Mouse (Mus musculus): ENCODE data around the gene Atxn1l. TPM values are rescaled to one million over a fixed set of nuclear protein-coding genes. Genes with fewer than 3 reads are reported as not detected.

Atxn1l gene
- polyA plus RNA-seq (2016; fragmentation: Nextera tagmentation; extraction: Ambion mirVana): 7.4 and 9.6 TPM in 2 replicates

- H3K4me2 ChIP-seq: peak within 1 kb of the TSS; percentile 93
- peaks cover 24% of the 10 kb centered on the region for H3K36me3 ChIP-seq (replicated peaks)
- under 1% methylated on average over 51 of the region's 59 CpGs for WGBS
- peak within 1 kb of the TSS; percentile 98 for H3K4me3 ChIP-seq (replicated peaks)
- peak; percentile 89 for ATAC-seq (ENCODE audit: low FRiP score)
- no peaks in the 10 kb centered on the region for H3K27me3 ChIP-seq
- peaks cover 14% of the 10 kb centered on the region for H3K4me1 ChIP-seq
- peak within 1 kb of the TSS; percentile 99 for H3K9ac ChIP-seq
- no peaks in the 10 kb centered on the region for H3K9me3 ChIP-seq
- peak within 1 kb of the TSS; percentile 59; the same call in 1 of the 2 replicates for H3K27ac ChIP-seq
Measured at GRCm38 (mm10) chr8:109737237-109738048, at the start of gene Atxn1l. Gene Atxn1l (minus strand): TSS chr8:109737739.

- no peak for ATAC-seq (ENCODE audit: low FRiP score)
- H3K9ac ChIP-seq: no peak overlapping the region
- peak overlapping the region; percentile 5; the same call in 1 of the 2 replicates for H3K4me2 ChIP-seq
- H3K27ac ChIP-seq: no peak overlapping the region
- H3K4me1 ChIP-seq: peaks cover 13% of the 10 kb centered on the region
- H3K9me3 ChIP-seq: no peaks in the 10 kb centered on the region
- WGBS: 82% methylated on average over 4 of the region's 4 CpGs
- H3K27me3 ChIP-seq: 0 out of 2 replicates have a peak, but pooled peaks cover 3% of the 10 kb centered on the region
- H3K36me3 ChIP-seq (replicated peaks): no peaks in the 10 kb centered on the region
- no peak overlapping the region for H3K4me3 ChIP-seq (replicated peaks)
Measured at GRCm38 (mm10) chr8:109780548-109780947, 43.0 kb upstream of the Atxn1l start.

GRCm38 (mm10) chr8:109779431-109780228 lies 42.1 kb upstream of the Atxn1l start:
- H3K9ac ChIP-seq: peak overlapping the region; percentile 92
- H3K4me3 ChIP-seq (replicated peaks): peak overlapping the region; percentile 98
- no peaks in the 10 kb centered on the region for H3K36me3 ChIP-seq (replicated peaks)
- 24% methylated on average over 24 of the region's 24 CpGs for WGBS
- peak overlapping the region; percentile 99; the same call in 1 of the 2 replicates for H3K27ac ChIP-seq
- no peak for ATAC-seq (ENCODE audit: low FRiP score)
- H3K4me1 ChIP-seq: peaks cover 13% of the 10 kb centered on the region
- H3K27me3 ChIP-seq: peaks cover 7% of the 10 kb centered on the region; the same call in 1 of the 2 replicates
- no peaks in the 10 kb centered on the region for H3K9me3 ChIP-seq
- H3K4me2 ChIP-seq: peak overlapping the region; percentile 91

GRCm38 (mm10) chr8:109778993-109779421 lies 41.5 kb upstream of the Atxn1l start:
- Histone ChIP-seq H3K27ac (peak overlapping the region; percentile 99), H3K36me3 (replicated peaks) (no peaks in the 10 kb centered on the region), H3K4me3 (replicated peaks) (peak overlapping the region; percentile 98), H3K27me3 (peaks cover 8% of the 10 kb centered on the region; the same call in 1 of the 2 replicates), H3K4me1 (peaks cover 13% of the 10 kb centered on the region), H3K9me3 (no peaks in the 10 kb centered on the region), H3K4me2 (peak overlapping the region; percentile 91), H3K9ac (peak overlapping the region; percentile 92)
- ATAC-seq (ENCODE audit: low FRiP score): no peak; the same call in none of the 2 replicates
- WGBS: under 1% methylated on average over 32 of the region's 32 CpGs

GRCm38 (mm10) chr8:109778280-109778977 lies 40.9 kb upstream of the Atxn1l start, which contains the start of gene Ap1g1:
Gene Ap1g1 (plus strand): TSS chr8:109778554.
- peak; percentile 99 for ATAC-seq (ENCODE audit: low FRiP score)
- Histone ChIP-seq H3K9me3 (no peaks in the 10 kb centered on the region), H3K4me1 (peaks cover 13% of the 10 kb centered on the region), H3K4me2 (peak within 1 kb of the TSS; percentile 91), H3K9ac (peak within 1 kb of the TSS; percentile 92), H3K36me3 (replicated peaks) (no peaks in the 10 kb centered on the region), H3K27me3 (peaks cover 11% of the 10 kb centered on the region), H3K4me3 (replicated peaks) (peak within 1 kb of the TSS; percentile 98), H3K27ac (peak within 1 kb of the TSS; percentile 99)
- under 1% methylated on average over 62 of the region's 64 CpGs for WGBS

- peak; percentile 7 for ATAC-seq (ENCODE audit: low FRiP score)
- WGBS: 30% methylated on average over 5 of the region's 5 CpGs
- Histone ChIP-seq H3K36me3 (replicated peaks) (no peaks in the 10 kb centered on the region), H3K27ac (0 out of 2 replicates have a peak overlapping the region, but pooled peaks have one; percentile 99), H3K4me1 (peaks cover 13% of the 10 kb centered on the region), H3K4me2 (peak overlapping the region; percentile 91), H3K4me3 (replicated peaks) (peak overlapping the region; percentile 98), H3K9me3 (no peaks in the 10 kb centered on the region), H3K9ac (no peak overlapping the region), H3K27me3 (peaks cover 14% of the 10 kb centered on the region)
Measured at GRCm38 (mm10) chr8:109777851-109778250, 40.3 kb upstream of the Atxn1l start.

- 56% methylated on average over 3 of the region's 3 CpGs for WGBS
- H3K4me1 ChIP-seq: no peaks in the 10 kb centered on the region
- no peak overlapping the region for H3K4me3 ChIP-seq (replicated peaks)
- H3K27ac ChIP-seq: no peak overlapping the region
- no peak for ATAC-seq (ENCODE audit: low FRiP score)
- H3K4me2 ChIP-seq: no peak overlapping the region
- H3K9me3 ChIP-seq: no peaks in the 10 kb centered on the region
- peaks cover 14% of the 10 kb centered on the region for H3K27me3 ChIP-seq
- H3K9ac ChIP-seq: no peak overlapping the region
- H3K36me3 ChIP-seq (replicated peaks): no peaks in the 10 kb centered on the region
Measured at GRCm38 (mm10) chr8:109773154-109773553, 35.6 kb upstream of the Atxn1l start.

- peaks cover 5% of the 10 kb centered on the region; the same call in 1 of the 2 replicates for H3K9me3 ChIP-seq
- H3K27me3 ChIP-seq: no peaks in the 10 kb centered on the region
- WGBS: 76% methylated on average over 7 of the region's 7 CpGs
- no peak overlapping the region for H3K4me3 ChIP-seq (replicated peaks)
- no peak overlapping the region for H3K4me2 ChIP-seq
- no peak overlapping the region for H3K27ac ChIP-seq
- ATAC-seq (ENCODE audit: low FRiP score): no peak
- no peak overlapping the region for H3K9ac ChIP-seq
- H3K36me3 ChIP-seq (replicated peaks): no peaks in the 10 kb centered on the region
- H3K4me1 ChIP-seq: no peaks in the 10 kb centered on the region
Measured at GRCm38 (mm10) chr8:109766081-109766480, 28.5 kb upstream of the Atxn1l start.

- Histone ChIP-seq H3K4me3 (replicated peaks) (no peak overlapping the region), H3K27ac (no peak overlapping the region), H3K27me3 (no peaks in the 10 kb centered on the region), H3K4me1 (no peaks in the 10 kb centered on the region), H3K9me3 (peaks cover 5% of the 10 kb centered on the region; the same call in 1 of the 2 replicates), H3K9ac (no peak overlapping the region), H3K4me2 (no peak overlapping the region), H3K36me3 (replicated peaks) (no peaks in the 10 kb centered on the region)
- ATAC-seq (ENCODE audit: low FRiP score): no peak
- WGBS: 92% methylated on average over 6 of the region's 6 CpGs
Measured at GRCm38 (mm10) chr8:109764031-109764430, 26.5 kb upstream of the Atxn1l start.

GRCm38 (mm10) chr8:109760221-109760620 lies 22.7 kb upstream of the Atxn1l start:
- Histone ChIP-seq H3K9me3 (peaks cover 5% of the 10 kb centered on the region; the same call in 1 of the 2 replicates), H3K4me2 (no peak overlapping the region), H3K4me3 (replicated peaks) (no peak overlapping the region), H3K9ac (no peak overlapping the region), H3K36me3 (replicated peaks) (no peaks in the 10 kb centered on the region), H3K4me1 (no peaks in the 10 kb centered on the region), H3K27ac (no peak overlapping the region), H3K27me3 (no peaks in the 10 kb centered on the region)
- 65% methylated on average over 1 of the region's 1 CpGs for WGBS
- ATAC-seq (ENCODE audit: low FRiP score): no peak

GRCm38 (mm10) chr8:109759426-109759825 lies 21.9 kb upstream of the Atxn1l start:
- Histone ChIP-seq H3K4me2 (no peak overlapping the region), H3K27ac (no peak overlapping the region), H3K9me3 (peaks cover 5% of the 10 kb centered on the region; the same call in 1 of the 2 replicates), H3K9ac (no peak overlapping the region), H3K36me3 (replicated peaks) (no peaks in the 10 kb centered on the region), H3K4me1 (no peaks in the 10 kb centered on the region), H3K27me3 (no peaks in the 10 kb centered on the region), H3K4me3 (replicated peaks) (no peak overlapping the region)
- 94% methylated on average over 7 of the region's 7 CpGs for WGBS
- no peak for ATAC-seq (ENCODE audit: low FRiP score)

All from forebrain, embryonic 12.5 days (tissue).